Mouse (Mus musculus): ENCODE measurements around the gene Papss1. TPM values are rescaled to one million over a fixed set of nuclear protein-coding genes. Genes with fewer than 3 reads are reported as not detected.
A peak's percentile ranks its signal among the peaks of the same experiment; 100 is the strongest.

Gene Papss1
- polyA plus RNA-seq, 1 experiment from 2014 or later = 150 TPM

- H3K27me3 ChIP-seq (replicated peaks) = no peaks in the 10 kb centered on the region
- no peak overlapping the region for H3K27ac ChIP-seq
- H3K36me3 ChIP-seq = 0 out of 2 replicates have a peak, but pooled peaks cover 7% of the 10 kb centered on the region
- WGBS = 70% methylated on average over 15 of the region's 15 CpGs
- H3K4me3 ChIP-seq (replicated peaks) = no peak overlapping the region
- ATAC-seq = no peak
- H3K4me1 ChIP-seq (replicated peaks) = no peaks in the 10 kb centered on the region
- H3K9me3 ChIP-seq = no peaks in the 10 kb centered on the region
- no peak overlapping the region for H3K9ac ChIP-seq
- H3K4me2 ChIP-seq (replicated peaks) = no peak overlapping the region
Measured at GRCm38 (mm10) chr3:131593143-131593798, 28.7 kb downstream of the Papss1 start.

- Histone ChIP-seq H3K27me3 (replicated peaks) (no peaks in the 10 kb centered on the region), H3K9ac (no peak overlapping the region), H3K4me3 (replicated peaks) (no peak overlapping the region), H3K4me1 (replicated peaks) (no peaks in the 10 kb centered on the region), H3K27ac (no peak overlapping the region), H3K9me3 (no peaks in the 10 kb centered on the region), H3K36me3 (0 out of 2 replicates have a peak, but pooled peaks cover 7% of the 10 kb centered on the region), H3K4me2 (replicated peaks) (no peak overlapping the region)
- WGBS = 95% methylated on average over 11 of the region's 11 CpGs
- 0 out of 2 replicates have a peak, but pooled peaks have one; percentile 25 for ATAC-seq
Measured at GRCm38 (mm10) chr3:131594361-131594760, 29.8 kb downstream of the Papss1 start.

GRCm38 (mm10) chr3:131595546-131596245, 31.1 kb downstream of the Papss1 start:
- Histone ChIP-seq H3K27me3 (replicated peaks) (no peaks in the 10 kb centered on the region), H3K27ac (no peak overlapping the region), H3K9me3 (no peaks in the 10 kb centered on the region), H3K4me2 (replicated peaks) (no peak overlapping the region), H3K36me3 (peaks cover 7% of the 10 kb centered on the region; the same call in 1 of the 2 replicates), H3K9ac (no peak overlapping the region), H3K4me3 (replicated peaks) (no peak overlapping the region), H3K4me1 (replicated peaks) (no peaks in the 10 kb centered on the region)
- 86% methylated on average over 14 of the region's 14 CpGs for WGBS
- ATAC-seq = no peak

GRCm38 (mm10) chr3:131600726-131601125, 36.2 kb downstream of the Papss1 start:
- Histone ChIP-seq H3K4me2 (replicated peaks) (no peak overlapping the region), H3K36me3 (peaks cover 10% of the 10 kb centered on the region), H3K27me3 (replicated peaks) (no peaks in the 10 kb centered on the region), H3K9ac (no peak overlapping the region), H3K4me3 (replicated peaks) (no peak overlapping the region), H3K27ac (no peak overlapping the region), H3K9me3 (no peaks in the 10 kb centered on the region), H3K4me1 (replicated peaks) (no peaks in the 10 kb centered on the region)
- WGBS = 88% methylated on average over 11 of the region's 11 CpGs
- ATAC-seq = no peak

- H3K36me3 ChIP-seq = peaks cover 10% of the 10 kb centered on the region
- 91% methylated on average over 1 of the region's 1 CpGs for WGBS
- no peaks in the 10 kb centered on the region for H3K27me3 ChIP-seq (replicated peaks)
- H3K4me1 ChIP-seq (replicated peaks) = no peaks in the 10 kb centered on the region
- H3K4me2 ChIP-seq (replicated peaks) = no peak overlapping the region
- H3K9me3 ChIP-seq = no peaks in the 10 kb centered on the region
- H3K9ac ChIP-seq = no peak overlapping the region
- ATAC-seq = no peak
- no peak overlapping the region for H3K4me3 ChIP-seq (replicated peaks)
- no peak overlapping the region for H3K27ac ChIP-seq
Measured at GRCm38 (mm10) chr3:131601366-131601765, 36.8 kb downstream of the Papss1 start.

GRCm38 (mm10) chr3:131602995-131603414, 38.4 kb downstream of the Papss1 start:
- Histone ChIP-seq H3K4me1 (replicated peaks) (no peaks in the 10 kb centered on the region), H3K9me3 (no peaks in the 10 kb centered on the region), H3K4me2 (replicated peaks) (no peak overlapping the region), H3K4me3 (replicated peaks) (no peak overlapping the region), H3K27ac (no peak overlapping the region), H3K27me3 (replicated peaks) (no peaks in the 10 kb centered on the region), H3K9ac (no peak overlapping the region), H3K36me3 (peaks cover 20% of the 10 kb centered on the region)
- ATAC-seq = peak; percentile 84
- WGBS = 50% methylated on average over 4 of the region's 4 CpGs

- Histone ChIP-seq H3K9me3 (no peaks in the 10 kb centered on the region), H3K27ac (no peak overlapping the region), H3K4me3 (replicated peaks) (no peak overlapping the region), H3K4me2 (replicated peaks) (no peak overlapping the region), H3K4me1 (replicated peaks) (no peaks in the 10 kb centered on the region), H3K27me3 (replicated peaks) (no peaks in the 10 kb centered on the region), H3K36me3 (peaks cover 34% of the 10 kb centered on the region), H3K9ac (no peak overlapping the region)
- ATAC-seq = no peak
- 91% methylated on average over 6 of the region's 6 CpGs for WGBS
Measured at GRCm38 (mm10) chr3:131608112-131608511, 43.5 kb downstream of the Papss1 start.

- no peaks in the 10 kb centered on the region for H3K27me3 ChIP-seq (replicated peaks)
- WGBS = 80% methylated on average over 4 of the region's 4 CpGs
- no peaks in the 10 kb centered on the region for H3K9me3 ChIP-seq
- peaks cover 42% of the 10 kb centered on the region for H3K36me3 ChIP-seq
- no peak overlapping the region for H3K9ac ChIP-seq
- H3K27ac ChIP-seq = no peak overlapping the region
- H3K4me3 ChIP-seq (replicated peaks) = no peak overlapping the region
- no peaks in the 10 kb centered on the region for H3K4me1 ChIP-seq (replicated peaks)
- ATAC-seq = no peak
- no peak overlapping the region for H3K4me2 ChIP-seq (replicated peaks)
Measured at GRCm38 (mm10) chr3:131609651-131610050, 45.1 kb downstream of the Papss1 start.

- H3K36me3 ChIP-seq = peaks cover 42% of the 10 kb centered on the region
- H3K4me2 ChIP-seq (replicated peaks) = no peak overlapping the region
- ATAC-seq = no peak
- H3K9me3 ChIP-seq = no peaks in the 10 kb centered on the region
- 77% methylated on average over 6 of the region's 6 CpGs for WGBS
- H3K27ac ChIP-seq = no peak overlapping the region
- H3K27me3 ChIP-seq (replicated peaks) = no peaks in the 10 kb centered on the region
- no peak overlapping the region for H3K4me3 ChIP-seq (replicated peaks)
- no peaks in the 10 kb centered on the region for H3K4me1 ChIP-seq (replicated peaks)
- H3K9ac ChIP-seq = no peak overlapping the region
Measured at GRCm38 (mm10) chr3:131610595-131610994, 46.0 kb downstream of the Papss1 start.

GRCm38 (mm10) chr3:131612847-131613246, 48.3 kb downstream of the Papss1 start:
- 82% methylated on average over 5 of the region's 5 CpGs for WGBS
- ATAC-seq = no peak
- Histone ChIP-seq H3K27ac (no peak overlapping the region), H3K4me2 (replicated peaks) (no peak overlapping the region), H3K27me3 (replicated peaks) (no peaks in the 10 kb centered on the region), H3K9ac (no peak overlapping the region), H3K4me1 (replicated peaks) (no peaks in the 10 kb centered on the region), H3K9me3 (no peaks in the 10 kb centered on the region), H3K36me3 (peaks cover 33% of the 10 kb centered on the region), H3K4me3 (replicated peaks) (no peak overlapping the region)

GRCm38 (mm10) chr3:131614056-131614455, 49.5 kb downstream of the Papss1 start:
- Histone ChIP-seq H3K27ac (no peak overlapping the region), H3K9me3 (no peaks in the 10 kb centered on the region), H3K4me3 (replicated peaks) (no peak overlapping the region), H3K4me2 (replicated peaks) (no peak overlapping the region), H3K4me1 (replicated peaks) (no peaks in the 10 kb centered on the region), H3K27me3 (replicated peaks) (no peaks in the 10 kb centered on the region), H3K9ac (no peak overlapping the region), H3K36me3 (peaks cover 32% of the 10 kb centered on the region)
- no peak for ATAC-seq
- 64% methylated on average over 8 of the region's 8 CpGs for WGBS

- H3K9me3 ChIP-seq = no peaks in the 10 kb centered on the region
- H3K4me1 ChIP-seq (replicated peaks) = no peaks in the 10 kb centered on the region
- H3K27ac ChIP-seq = no peak overlapping the region
- H3K27me3 ChIP-seq (replicated peaks) = no peaks in the 10 kb centered on the region
- no peak for ATAC-seq
- no peak overlapping the region for H3K4me3 ChIP-seq (replicated peaks)
- H3K9ac ChIP-seq = no peak overlapping the region
- WGBS = 92% methylated on average over 18 of the region's 18 CpGs
- H3K4me2 ChIP-seq (replicated peaks) = no peak overlapping the region
- peaks cover 21% of the 10 kb centered on the region for H3K36me3 ChIP-seq
Measured at GRCm38 (mm10) chr3:131618580-131619338, 54.2 kb downstream of the Papss1 start.

All from intestine, embryonic 15.5 days (tissue).